Mouse (Mus musculus) kidney, postnatal 0 days (tissue): ENCODE results near the gene Padi4. TPM values are rescaled to one million over a fixed set of nuclear protein-coding genes. Genes with fewer than 3 reads are reported as not detected.

Experiments
- ATAC-seq: fragments of 200-750 bp; cut with Nextera tagmentation; replicated peaks from 2 replicates; pipeline ENCODE4 v1.8.0; 2017; ENCODE audit warnings: low read depth, moderate number of reproducible peaks, moderate TSS enrichment, moderate library complexity; ENCODE audit not compliant: low FRiP score
- DNase-seq: peaks from one replicate; pipeline ENCODE4 v3.0.0-alpha.2; 2016; ENCODE audit warnings: low spot score
- H3K27ac ChIP-seq: fragments of 300-500 bp; sonication (generic); 2 replicates; pipeline ENCODE4 v1.5.1; 2014; ENCODE audit warnings: mild to moderate bottlenecking
- H3K27me3 ChIP-seq: fragments of 300-500 bp; sonication (generic); 2 replicates; pipeline ENCODE4 v1.6.1; 2014; ENCODE audit warnings: low read length, mixed read lengths; ENCODE audit not compliant: insufficient read depth
- H3K36me3 ChIP-seq: fragments of 300-500 bp; sonication (generic); 2 replicates; pipeline ENCODE4 v1.6.1; 2014; ENCODE audit warnings: low read length, mixed read lengths; ENCODE audit not compliant: insufficient read depth
- H3K4me1 ChIP-seq: fragments of 300-500 bp; sonication (generic); replicated peaks from 2 replicates; pipeline ENCODE4 v1.6.1; 2014; ENCODE audit warnings: antibody characterized with exemption, low read length, mixed read lengths; ENCODE audit not compliant: insufficient read depth
- H3K4me2 ChIP-seq: fragments of 300-500 bp; sonication (generic); 2 replicates; pipeline ENCODE4 v1.6.1; 2014; ENCODE audit warnings: mild to moderate bottlenecking, low read length, moderate library complexity, mixed read lengths
- H3K4me3 ChIP-seq: fragments of 300-500 bp; sonication (generic); replicated peaks from 2 replicates; pipeline ENCODE4 v1.5.1; 2014; ENCODE audit warnings: low read depth, low read length
- H3K9ac ChIP-seq: fragments of 300-500 bp; sonication (generic); 2 replicates; pipeline ENCODE4 v1.6.1; 2014; ENCODE audit warnings: low read depth, low read length
- H3K9me3 ChIP-seq: fragments of 300-500 bp; sonication (generic); replicated peaks from 2 replicates; pipeline ENCODE4 v1.6.1; 2016; ENCODE audit warnings: low read length, inconsistent platforms, mixed read lengths
- CTCF ChIP-seq: IDR thresholded peaks from 2 replicates; pipeline ENCODE4 v1.5.1; 2016; ENCODE audit warnings: antibody characterized with exemption, low read depth, mild to moderate bottlenecking, moderate library complexity
- WGBS: fragments of 180-500 bp; shearing (Covaris S2); extraction: QIAGEN DNeasy Blood & Tissue Kit; methylation state at CpG from one replicate; pipeline ENCODE4 v1.1.7; 2014; 5-methylcytosine and 5-hydroxymethylcytosine counted together
- polyA plus RNA-seq: library from polyadenylated mRNA; unstranded; fragments of >200 nt; fragmentation: Nextera tagmentation; extraction: Ambion mirVana; gene quantifications from 2 replicates; pipeline ENCODE4 v1.2.1, GENCODE M21; 2015

Gene Padi4
- polyA plus RNA-seq, 1 experiment from 2014 or later, result 0.74 TPM

- TF ChIP-seq CTCF, result peak; percentile 62
- 0 out of 2 replicates have a peak, but pooled peaks cover 7% of the 10 kb centered on the region for H3K4me1 ChIP-seq
Observed at GRCm38 (mm10) chr4:140814241-140815225, 40.5 kb upstream of the Padi4 start.

GRCm38 (mm10) chr4:140813358-140814185 lies 39.5 kb upstream of the Padi4 start:
- H3K27me3 ChIP-seq, result no peaks in the 10 kb centered on the region
- H3K9ac ChIP-seq, result peak overlapping the region; percentile 35; the same call in 1 of the 2 replicates
- H3K4me2 ChIP-seq, result peak overlapping the region; percentile 61
- H3K27ac ChIP-seq, result peak overlapping the region; percentile 8; the same call in 1 of the 2 replicates
- H3K4me3 ChIP-seq, result peak overlapping the region; percentile 34
- H3K9me3 ChIP-seq, result no peaks in the 10 kb centered on the region
- no peak for TF ChIP-seq CTCF
- WGBS, result 10% methylated on average over 13 of the region's 13 CpGs
- ATAC-seq, result no peak
- no peak for DNase-seq
- H3K36me3 ChIP-seq, result no peaks in the 10 kb centered on the region
- H3K4me1 ChIP-seq, result 0 out of 2 replicates have a peak, but pooled peaks cover 7% of the 10 kb centered on the region

More at GRCm38 (mm10) chr4:140814241-140815225, 40.5 kb upstream of the Padi4 start:
- Histone ChIP-seq H3K4me3 (peak overlapping the region; percentile 34), H3K27ac (peak overlapping the region; percentile 8; the same call in 1 of the 2 replicates), H3K4me2 (peak overlapping the region; percentile 61), H3K9me3 (no peaks in the 10 kb centered on the region), H3K27me3 (no peaks in the 10 kb centered on the region), H3K9ac (peak overlapping the region; percentile 35; the same call in 1 of the 2 replicates), H3K36me3 (no peaks in the 10 kb centered on the region)
- DNase-seq (peak; percentile 67), ATAC-seq (peak; percentile 64)
- 23% methylated on average over 36 of the region's 36 CpGs for WGBS

GRCm38 (mm10) chr4:140812609-140813008 lies 38.6 kb upstream of the Padi4 start:
- no peaks in the 10 kb centered on the region for H3K9me3 ChIP-seq
- H3K4me3 ChIP-seq, result no peak overlapping the region
- H3K36me3 ChIP-seq, result no peaks in the 10 kb centered on the region
- no peak overlapping the region for H3K4me2 ChIP-seq
- DNase-seq (no peak), ATAC-seq (no peak; the same call in 1 of the 2 replicates)
- no peak overlapping the region for H3K27ac ChIP-seq
- H3K4me1 ChIP-seq, result 0 out of 2 replicates have a peak, but pooled peaks cover 7% of the 10 kb centered on the region
- no peak overlapping the region for H3K9ac ChIP-seq
- H3K27me3 ChIP-seq, result no peaks in the 10 kb centered on the region
- no peak for TF ChIP-seq CTCF
- 19% methylated on average over 11 of the region's 14 CpGs for WGBS

- ATAC-seq (no peak), DNase-seq (no peak)
- H3K4me3 ChIP-seq, result no peak overlapping the region
- H3K4me1 ChIP-seq, result 0 out of 2 replicates have a peak, but pooled peaks cover 7% of the 10 kb centered on the region
- no peaks in the 10 kb centered on the region for H3K36me3 ChIP-seq
- no peak overlapping the region for H3K9ac ChIP-seq
- no peaks in the 10 kb centered on the region for H3K9me3 ChIP-seq
- H3K27me3 ChIP-seq, result no peaks in the 10 kb centered on the region
- 47% methylated on average over 8 of the region's 8 CpGs for WGBS
- no peak overlapping the region for H3K4me2 ChIP-seq
- H3K27ac ChIP-seq, result no peak overlapping the region
- no peak for TF ChIP-seq CTCF
Observed at GRCm38 (mm10) chr4:140812191-140812590, 38.2 kb upstream of the Padi4 start.

GRCm38 (mm10) chr4:140810458-140811260 lies 36.6 kb upstream of the Padi4 start, which contains the start of gene Padi3:
Padi3 (minus strand) TSS chr4:140810648.
- H3K4me3 ChIP-seq, result no peak within 1 kb of the TSS
- 76% methylated on average over 15 of the region's 16 CpGs for WGBS
- ATAC-seq, result no peak
- H3K27ac ChIP-seq, result no peak within 1 kb of the TSS
- no peak within 1 kb of the TSS for H3K9ac ChIP-seq
- H3K4me1 ChIP-seq, result 0 out of 2 replicates have a peak, but pooled peaks cover 7% of the 10 kb centered on the region
- H3K4me2 ChIP-seq, result no peak within 1 kb of the TSS
- no peaks in the 10 kb centered on the region for H3K9me3 ChIP-seq
- no peak for TF ChIP-seq CTCF
- no peaks in the 10 kb centered on the region for H3K36me3 ChIP-seq
- DNase-seq, result no peak
- no peaks in the 10 kb centered on the region for H3K27me3 ChIP-seq
